Mouse (Mus musculus) adrenal gland, adult (tissue): ENCODE measurements around the gene Klhl5.
"Not testable (repeated sequence)": the region's sequence is repeated elsewhere in the genome, so short reads cannot be mapped to it uniquely, and the experiment has no call there.

ENCODE experiments used
- DNase-seq, 2 experiments: peaks; one replicate each; pipeline ENCODE4 v3.0.0; 2022 to 2023; ENCODE audit warnings: low spot score in 1 of 2; ENCODE audit not compliant: inconsistent age in 2 of 2

The Klhl5 gene

GRCm38 (mm10) chr5:65096805-65097204 lies 10.5 kb upstream of the Klhl5 start:
- DNase-seq = no peak

GRCm38 (mm10) chr5:65097457-65097856 lies 9.9 kb upstream of the Klhl5 start:
- no peak for DNase-seq

DNA sequence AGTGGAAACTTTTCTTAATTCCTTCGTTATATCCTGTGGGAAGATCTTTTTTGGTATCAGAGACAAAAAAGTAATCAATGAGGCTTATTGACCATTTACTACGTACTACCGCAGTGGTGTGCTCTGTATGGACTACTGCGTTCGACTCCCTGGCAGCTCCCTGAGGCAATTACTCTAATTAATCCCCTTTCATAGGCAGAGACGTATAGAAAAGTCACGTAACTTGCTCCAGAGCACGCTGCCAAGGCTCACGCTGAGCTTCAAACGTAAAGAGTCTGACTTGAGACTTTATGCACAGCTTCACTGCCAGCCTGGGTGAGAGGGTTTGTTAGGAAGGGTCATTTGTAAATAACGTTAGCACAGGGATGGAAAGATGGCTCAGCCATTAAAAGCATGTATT lies 7.3 kb upstream of the Klhl5 start:
- DNase-seq = no peak

DNA sequence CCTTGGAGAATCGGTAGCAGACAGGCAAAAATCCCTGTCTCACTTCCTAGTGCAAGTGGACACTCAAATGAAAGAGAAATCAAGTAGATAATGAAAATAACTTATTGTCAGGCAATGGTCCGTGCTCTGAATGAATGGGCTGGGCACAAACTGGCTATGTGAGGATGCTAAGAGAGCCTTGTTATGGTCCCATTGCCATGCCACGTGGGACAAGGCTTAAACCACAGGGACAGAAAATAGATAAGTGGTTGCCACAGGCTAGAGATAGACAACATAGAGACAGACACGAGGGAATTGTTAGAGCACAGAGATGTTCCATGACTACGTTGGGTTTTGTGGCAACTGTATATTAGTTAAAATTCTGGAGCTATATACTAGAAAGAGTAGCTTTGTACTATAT lies 6.1 kb upstream of the Klhl5 start:
- peak in 1 of 2 experiments; percentile 16 for DNase-seq

DNA sequence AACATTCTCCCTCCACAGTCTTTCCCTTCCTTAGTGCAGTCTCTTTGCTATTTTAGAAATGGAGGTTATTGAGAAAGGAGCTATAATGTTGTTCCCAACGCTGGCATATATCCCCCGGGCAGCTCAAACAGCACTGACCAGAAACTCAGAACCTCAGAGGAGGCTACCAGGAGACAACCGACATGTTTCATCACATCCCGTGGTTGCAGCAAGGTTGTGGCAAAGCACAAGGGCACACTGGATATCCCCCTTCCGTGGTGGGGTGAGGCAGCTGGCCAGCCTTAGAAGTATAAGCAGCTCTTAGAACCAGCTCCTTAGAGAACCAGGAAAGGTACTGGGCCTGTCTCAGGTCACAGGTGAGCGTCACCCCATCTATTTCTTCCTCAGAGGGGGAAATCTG lies 5.7 kb upstream of the Klhl5 start:
- DNase-seq = peak in 1 of 2 experiments; percentile 16

- no peak for DNase-seq
Measured at GRCm38 (mm10) chr5:65102026-65102640, 5.2 kb upstream of the Klhl5 start.

- DNase-seq = no peak
Measured at GRCm38 (mm10) chr5:65102641-65103042, 4.7 kb upstream of the Klhl5 start.

DNA sequence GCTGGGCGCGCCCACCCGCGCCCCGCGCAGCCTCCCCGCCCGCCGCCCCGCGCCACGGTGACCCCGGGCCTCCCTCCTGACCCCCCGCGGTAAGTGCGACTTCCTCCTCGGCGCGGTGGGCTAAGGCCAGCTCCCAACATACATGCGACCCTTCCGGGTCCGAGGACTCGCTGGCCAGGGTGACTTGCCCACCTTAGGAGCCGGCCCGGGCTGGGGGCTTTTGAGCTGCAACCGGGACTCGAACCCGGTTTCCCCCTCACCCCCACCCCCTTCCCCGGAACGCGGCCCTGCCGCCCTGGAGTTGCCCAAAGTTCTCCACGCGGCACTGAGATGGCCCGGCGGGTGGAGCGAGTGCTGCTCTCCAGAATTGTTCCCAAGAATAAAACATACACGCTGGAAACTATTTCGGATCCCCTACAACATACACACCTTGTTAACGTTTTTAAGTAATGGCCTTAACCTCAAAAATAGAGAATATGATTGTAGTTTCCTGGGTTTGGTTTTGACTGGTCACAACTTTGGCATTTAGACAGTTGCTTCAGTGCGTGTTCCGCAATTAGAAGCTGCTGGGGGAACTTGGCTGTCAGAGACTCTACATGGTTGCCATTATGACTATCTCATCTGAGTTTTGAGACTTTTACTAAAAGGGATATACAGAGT lies 564 bp downstream of the Klhl5 start:
- DNase-seq = peak; percentile 56 to 87

DNA sequence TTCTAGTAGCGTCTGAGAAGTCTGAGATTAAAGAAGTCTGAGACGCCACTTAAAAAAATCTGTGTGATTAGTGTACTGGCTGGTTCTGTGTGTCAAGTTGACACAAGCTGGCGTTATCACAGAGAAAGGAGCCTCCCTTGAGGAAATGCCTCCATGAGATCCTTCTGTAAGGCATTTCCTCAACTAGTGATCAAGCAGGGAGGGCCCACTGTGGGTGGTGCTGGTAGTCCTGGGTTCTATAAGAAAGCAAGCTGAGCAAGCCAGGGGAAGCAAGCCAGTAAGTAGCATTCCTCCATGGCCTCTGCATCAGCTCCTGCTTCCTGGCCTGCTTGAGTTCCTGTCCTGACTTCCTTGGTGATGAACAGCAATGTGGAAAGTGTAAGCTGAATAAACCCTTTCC lies 4.9 kb downstream of the Klhl5 start:
- not testable (repeated sequence) for DNase-seq

GRCm38 (mm10) chr5:65113323-65113722 lies 6.0 kb downstream of the Klhl5 start:
- DNase-seq = no peak

DNA sequence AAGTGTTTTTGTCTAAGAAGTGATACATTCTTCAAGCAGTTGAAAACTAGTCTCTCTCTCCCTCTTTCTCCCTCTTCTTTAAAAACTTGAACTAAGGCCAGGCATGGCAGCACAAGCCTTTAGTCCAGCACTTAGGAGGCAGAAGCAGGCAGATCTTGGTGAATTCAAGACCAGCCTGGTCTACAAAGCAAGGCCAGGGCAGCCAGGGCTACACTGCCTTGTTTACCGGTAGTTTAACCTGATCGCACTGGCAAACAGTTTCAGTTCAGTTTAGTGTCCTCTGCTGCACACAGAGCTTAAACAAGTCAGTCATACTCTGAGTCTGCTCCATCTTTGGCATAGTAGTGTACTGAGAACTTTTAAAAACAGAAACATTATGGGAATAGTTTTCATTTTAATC lies 9.4 kb downstream of the Klhl5 start:
- DNase-seq = no peak

DNA sequence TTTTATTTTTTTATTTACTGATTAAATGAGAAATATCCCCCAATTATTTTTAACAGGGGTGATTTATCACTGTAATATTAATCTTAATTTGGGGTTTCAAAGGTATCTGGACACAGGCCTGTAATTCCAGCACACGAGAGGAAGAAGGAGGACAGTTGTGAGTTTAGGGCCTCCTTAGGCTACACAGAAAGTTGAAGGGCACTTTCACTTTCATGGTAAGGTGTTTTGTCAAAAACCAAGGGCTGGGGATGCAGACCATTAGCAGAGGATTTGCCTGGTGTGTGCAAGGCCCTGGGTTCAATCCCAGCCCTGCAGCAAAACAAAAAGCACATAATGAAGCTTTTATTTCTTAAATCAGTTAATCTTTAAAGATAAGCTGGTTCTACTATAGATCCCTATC lies 12.2 kb downstream of the Klhl5 start:
- DNase-seq = no peak

DNA sequence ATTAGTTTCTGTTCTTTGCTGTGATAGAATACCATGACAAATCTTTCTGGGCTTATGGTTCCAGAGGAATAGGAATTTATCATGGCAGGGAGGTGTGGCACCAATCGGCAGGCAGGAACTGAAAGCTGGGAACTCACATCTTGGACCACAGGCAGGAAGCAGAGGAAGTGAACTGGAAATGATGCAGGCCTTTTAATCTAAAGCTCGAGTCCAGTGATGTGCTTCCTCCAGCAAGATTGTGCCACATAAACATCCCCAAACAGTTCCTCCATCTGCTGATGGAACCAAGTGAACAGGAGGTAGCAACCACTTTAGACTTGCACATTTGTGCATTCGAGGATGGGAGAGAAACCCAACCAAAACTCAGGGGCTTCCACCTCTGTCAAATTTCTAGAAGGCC lies 12.6 kb downstream of the Klhl5 start:
- DNase-seq = no peak

DNA sequence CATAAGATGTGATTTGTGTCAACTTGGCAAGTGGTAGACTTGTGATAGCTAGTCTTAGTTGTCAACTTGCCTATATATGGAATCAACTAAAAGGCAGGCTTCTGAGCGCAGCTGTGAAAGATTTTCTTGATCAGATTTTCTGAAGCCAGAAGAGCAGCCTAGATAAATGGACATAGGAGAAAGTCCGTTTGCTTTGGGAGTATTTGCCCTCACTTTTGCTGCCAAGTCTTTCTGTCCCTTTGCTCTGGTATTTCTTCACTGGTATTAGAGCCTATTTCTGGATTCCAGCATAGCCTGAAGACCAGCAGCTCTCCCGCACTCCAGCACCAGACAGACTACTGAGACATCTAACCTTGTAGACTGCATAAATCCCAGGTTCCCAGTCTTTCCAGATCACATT lies 15.3 kb downstream of the Klhl5 start:
- no peak for DNase-seq

- no peak for DNase-seq
Measured at GRCm38 (mm10) chr5:65126137-65126536, 18.8 kb downstream of the Klhl5 start.

DNA sequence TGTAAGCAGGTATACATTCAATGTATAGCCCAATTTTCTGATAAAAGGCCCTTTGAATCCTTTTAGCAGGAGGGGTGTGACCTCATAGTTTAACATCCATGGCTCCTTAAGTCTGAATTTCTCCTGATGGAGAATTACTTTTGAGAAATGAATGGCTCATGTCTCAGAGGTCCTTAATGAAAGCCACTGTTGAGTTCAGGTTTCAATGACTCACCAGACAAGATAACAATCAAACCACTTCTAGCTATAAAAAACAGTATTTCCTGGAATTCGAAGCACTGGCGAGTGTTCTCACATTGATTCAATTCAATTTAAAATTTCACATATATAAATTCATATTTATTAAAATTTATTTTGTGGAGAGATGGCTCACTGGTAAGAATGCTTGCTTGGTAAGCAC lies 21.1 kb downstream of the Klhl5 start:
- DNase-seq = no peak

DNA sequence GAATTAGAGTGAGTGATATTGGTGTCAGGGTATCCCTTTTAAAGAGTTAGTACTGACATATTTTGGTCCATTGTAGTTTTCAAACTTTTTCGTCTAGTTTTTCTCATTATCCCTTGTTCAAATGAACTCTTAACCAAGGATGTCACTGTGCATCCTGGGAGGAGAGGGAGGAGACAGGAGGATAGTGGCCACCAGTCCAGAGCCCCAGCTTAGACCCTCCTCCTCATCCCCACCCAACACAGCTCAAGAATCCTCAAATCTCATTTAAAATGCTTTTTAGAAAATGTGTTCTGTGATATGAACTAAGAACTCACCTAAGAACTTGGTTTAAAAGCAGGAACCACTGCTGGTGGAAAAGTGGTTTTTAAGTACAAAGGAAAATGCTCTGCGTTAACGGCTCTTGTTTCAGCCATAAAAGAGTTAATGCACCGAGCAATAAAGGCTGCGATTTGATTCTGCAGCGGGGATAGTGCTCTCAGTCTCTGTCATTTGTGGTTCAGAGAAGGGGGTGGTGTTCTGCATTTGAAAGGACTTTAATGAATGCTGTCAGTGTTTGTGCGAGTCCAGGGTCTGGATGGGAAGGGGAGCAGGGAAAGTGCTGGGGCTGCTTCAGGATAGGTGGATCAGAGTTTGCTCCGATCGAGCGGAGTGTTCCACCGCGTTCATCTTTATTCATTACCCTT lies 23.3 kb downstream of the Klhl5 start:
- DNase-seq = peak in 1 of 2 experiments; percentile 55

DNA sequence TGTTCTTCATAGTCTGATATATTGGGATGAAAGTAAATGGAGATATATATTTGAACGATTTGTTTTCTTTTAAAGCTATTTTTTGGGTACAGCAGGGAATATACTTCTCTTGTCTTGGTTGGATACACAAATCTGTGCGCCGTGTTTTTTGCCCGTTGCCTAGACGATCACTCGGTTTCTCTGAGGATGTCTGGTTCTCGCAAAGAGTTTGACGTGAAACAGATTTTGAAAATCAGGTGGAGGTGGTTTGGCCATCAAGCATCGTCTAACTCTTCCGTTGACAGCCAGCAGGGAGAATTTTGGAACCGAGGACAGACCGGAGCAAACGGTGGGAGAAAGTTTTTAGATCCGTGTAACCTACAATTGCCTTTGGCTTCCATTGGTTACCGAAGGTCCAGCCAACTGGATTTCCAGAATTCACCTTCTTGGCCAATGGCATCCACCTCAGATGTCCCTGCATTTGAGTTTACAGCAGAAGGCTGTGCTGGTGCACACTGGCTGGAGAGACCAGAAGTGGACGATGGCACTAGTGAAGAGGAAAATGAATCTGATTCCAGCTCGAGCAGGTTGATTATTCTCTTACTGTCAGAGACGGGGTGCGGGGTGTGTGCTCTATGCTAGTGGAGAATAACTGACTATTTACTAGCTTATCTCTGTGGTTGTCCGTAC lies 24.0 kb downstream of the Klhl5 start:
- DNase-seq = peak in 1 of 2 experiments; percentile 61

DNA sequence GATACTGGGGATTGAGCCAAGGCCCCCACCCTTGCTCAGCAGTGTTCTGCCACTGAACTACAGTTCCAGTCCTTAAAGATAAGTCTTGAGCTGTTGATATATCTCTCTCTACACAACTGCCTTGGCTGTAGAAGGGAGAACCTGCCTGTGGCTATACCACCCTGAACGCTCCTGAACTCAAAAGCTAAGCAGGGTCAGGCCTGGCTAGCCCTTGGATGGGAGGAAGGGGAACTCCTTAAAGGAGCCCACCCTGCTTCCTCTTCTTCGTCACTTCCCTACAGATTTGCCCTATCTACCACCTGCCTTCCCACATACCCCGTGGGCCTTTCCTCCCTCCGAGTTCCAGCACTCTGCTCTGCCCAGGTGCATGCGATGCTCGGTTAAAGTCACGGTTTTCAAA lies 28.8 kb downstream of the Klhl5 start:
- DNase-seq = no peak

- no peak for DNase-seq
Measured at GRCm38 (mm10) chr5:65137073-65137472, 29.7 kb downstream of the Klhl5 start.

GRCm38 (mm10) chr5:65141242-65141641 lies 33.9 kb downstream of the Klhl5 start:
- DNase-seq = no peak

DNA sequence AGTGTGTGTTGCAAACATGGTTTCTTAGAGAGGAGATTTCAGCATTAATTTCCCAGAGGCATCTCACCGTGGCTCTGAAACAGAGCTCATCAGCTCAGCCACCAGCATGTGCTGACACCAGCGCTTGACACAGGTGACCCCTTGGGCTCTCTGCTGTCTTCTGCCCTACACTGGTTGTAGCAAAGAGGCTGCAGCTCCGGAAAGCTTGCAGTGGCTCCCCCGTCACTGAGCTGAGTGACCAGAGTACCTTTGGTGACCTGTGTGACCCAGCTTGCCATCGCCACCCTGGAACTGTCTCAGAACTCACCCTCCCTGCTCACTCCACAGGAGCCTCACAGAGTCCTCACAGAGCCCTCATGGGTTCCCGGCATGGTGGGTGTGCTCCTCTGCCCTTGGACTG lies 34.9 kb downstream of the Klhl5 start:
- no peak for DNase-seq
